Mouse (Mus musculus): ENCODE results near the gene Rph3a. TPM values are rescaled to one million over a fixed set of nuclear protein-coding genes. Genes with fewer than 3 reads are reported as not detected.
"Not testable (repeated sequence)": the region's sequence is repeated elsewhere in the genome, so short reads cannot be mapped to it uniquely, and the experiment has no call there.

Rph3a gene
- total RNA-seq, 1 experiment from 2014 or later, result 2.7 TPM

GRCm38 (mm10) chr5:120974522-120974921, 35.4 kb downstream of the Rph3a start:
- peak; percentile 16 for DNase-seq

DNA sequence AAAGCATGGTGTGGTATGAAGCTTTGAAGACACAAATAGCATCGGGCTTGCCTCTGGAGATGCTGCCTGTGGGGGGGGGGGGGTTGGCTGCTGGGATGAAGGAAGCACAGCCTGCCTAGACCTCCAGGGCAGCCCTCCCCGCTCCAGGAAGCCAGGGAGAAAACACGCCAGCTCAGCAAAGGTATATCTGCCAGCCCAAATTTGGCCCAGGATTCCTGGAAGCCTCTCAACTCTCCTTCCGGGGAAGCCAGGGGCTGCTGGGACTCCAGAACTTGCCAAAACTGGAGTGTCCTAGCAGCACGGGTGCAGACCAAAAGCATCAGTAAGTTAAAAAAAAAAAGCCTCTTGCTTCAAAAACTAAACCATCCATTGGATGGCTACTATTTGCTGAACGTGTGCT, 37.6 kb downstream of the Rph3a start:
- no peak for DNase-seq

GRCm38 (mm10) chr5:120971326-120971725, 38.6 kb downstream of the Rph3a start:
- DNase-seq, result no peak

DNA sequence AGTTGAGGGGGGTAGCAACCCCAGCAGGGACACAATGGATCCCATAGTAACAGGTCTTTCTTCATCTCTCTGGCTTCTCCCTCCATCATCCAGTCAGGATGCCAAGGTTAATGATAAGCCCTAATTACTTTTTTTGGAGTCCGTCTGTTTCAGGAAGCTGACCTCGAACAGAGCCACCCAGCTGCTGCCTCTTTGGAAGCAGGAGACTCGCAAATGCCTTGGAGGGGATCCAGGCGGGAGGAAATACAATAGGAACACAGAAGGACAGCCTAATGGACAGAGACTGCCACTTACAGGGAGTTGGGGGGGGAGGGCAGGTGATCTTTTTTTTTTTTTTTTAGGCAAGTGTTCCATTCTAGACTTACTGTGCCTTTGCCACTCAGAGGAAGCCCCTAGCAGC, 40.2 kb downstream of the Rph3a start:
- peak; percentile 62 for DNase-seq

GRCm38 (mm10) chr5:120968799-120969198, 41.1 kb downstream of the Rph3a start:
- no peak for DNase-seq

DNA sequence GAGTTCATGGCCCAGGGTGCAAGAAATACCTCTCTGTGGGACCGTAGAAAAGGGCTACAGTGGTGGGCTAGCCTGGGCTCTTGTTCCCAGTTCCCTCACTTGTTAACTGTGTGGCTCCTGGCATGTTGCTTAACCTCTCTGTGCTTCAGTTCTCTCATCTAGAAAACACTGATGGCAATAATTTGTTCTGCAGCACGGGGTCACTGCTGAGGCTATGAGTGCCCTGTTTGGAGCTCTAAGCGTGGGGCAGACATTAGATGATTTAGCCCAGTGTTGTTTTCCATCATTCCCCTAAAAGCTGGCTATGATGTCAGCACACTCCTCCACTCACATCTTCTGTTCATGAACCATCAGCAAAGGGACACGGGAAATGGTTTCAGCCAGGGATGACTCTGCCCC, 41.8 kb downstream of the Rph3a start:
- no peak for DNase-seq

DNA sequence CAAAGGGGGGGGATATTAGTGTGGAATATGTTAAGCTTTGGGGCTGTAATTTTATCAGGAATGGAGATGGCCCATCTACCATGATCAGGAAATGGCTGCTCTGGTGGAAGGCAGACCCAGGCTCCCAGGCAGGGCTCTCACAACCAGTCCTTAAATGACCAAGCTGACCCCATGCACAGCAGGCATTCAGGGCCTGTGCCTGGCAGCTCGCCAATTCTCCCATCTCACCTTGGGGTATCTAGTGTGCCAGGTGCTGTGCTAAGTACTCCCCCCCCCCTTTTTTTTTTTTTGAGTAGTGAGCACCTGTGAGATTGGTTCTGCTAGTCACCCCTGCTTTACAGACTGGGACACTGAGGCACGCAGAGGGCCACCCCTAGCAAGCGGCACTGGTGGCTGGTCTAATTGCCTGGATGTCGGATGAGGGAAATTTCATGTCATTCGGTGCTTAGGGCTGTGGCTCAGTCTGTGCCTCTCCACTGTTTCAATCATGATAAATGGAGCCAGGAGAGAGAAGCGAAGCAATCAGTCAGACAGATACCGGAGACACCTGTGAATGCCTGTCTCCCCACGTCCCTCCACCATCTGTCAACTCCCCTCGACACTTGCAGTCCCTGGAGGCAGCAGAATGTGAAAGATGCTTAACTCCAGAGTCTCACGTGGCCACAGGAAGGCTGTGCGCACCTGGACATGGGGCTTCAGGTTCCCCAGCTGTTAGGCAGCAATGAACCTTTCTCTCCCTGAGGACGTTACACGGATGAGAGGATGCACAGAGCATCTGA, 42.3 kb downstream of the Rph3a start:
- DNase-seq, result no peak

DNA sequence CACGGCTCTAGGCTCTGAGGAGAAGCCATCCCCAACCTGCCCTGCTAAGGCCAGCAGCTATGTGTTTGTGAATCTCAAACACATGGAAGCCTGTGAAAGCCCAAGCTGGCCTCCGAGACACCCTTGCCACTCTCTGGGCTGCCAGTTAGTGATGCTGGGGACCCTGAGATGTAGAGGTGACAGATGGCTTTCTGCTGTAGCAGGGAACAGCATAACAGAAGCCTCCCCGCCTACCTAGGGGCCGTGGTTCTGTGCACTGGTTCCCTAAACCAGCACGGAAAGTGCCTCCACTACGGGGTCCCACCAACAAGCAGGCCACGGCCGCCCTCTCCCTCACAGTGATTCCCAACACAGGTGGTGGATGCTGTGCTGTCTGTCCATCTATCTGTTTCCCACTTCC, 43.0 kb downstream of the Rph3a start:
- no peak for DNase-seq

DNA sequence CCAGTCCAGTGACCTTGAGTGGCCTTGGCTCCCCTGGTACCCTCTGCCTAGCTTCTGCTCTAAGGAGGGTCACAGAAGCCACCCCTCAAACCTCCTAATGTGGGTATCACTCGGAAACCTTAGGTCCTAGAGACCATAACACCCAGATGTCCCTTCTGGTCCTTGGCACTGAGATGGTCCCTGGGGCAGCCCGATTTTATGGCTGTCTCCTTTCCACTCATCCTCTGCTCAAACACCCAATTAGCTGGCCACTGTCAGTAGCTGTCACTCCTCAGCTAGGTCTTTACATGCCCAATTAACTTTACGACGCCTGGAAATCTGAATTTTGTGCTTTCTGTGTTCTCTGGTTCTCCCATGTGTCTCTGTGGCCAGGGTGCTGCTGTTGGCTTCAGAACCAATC, 43.7 kb downstream of the Rph3a start:
- no peak for DNase-seq

GRCm38 (mm10) chr5:120961004-120961403, 48.9 kb downstream of the Rph3a start:
- peak; percentile 26 for DNase-seq

GRCm38 (mm10) chr5:120953974-120954373, 55.9 kb downstream of the Rph3a start:
- peak; percentile 47 for DNase-seq

DNA sequence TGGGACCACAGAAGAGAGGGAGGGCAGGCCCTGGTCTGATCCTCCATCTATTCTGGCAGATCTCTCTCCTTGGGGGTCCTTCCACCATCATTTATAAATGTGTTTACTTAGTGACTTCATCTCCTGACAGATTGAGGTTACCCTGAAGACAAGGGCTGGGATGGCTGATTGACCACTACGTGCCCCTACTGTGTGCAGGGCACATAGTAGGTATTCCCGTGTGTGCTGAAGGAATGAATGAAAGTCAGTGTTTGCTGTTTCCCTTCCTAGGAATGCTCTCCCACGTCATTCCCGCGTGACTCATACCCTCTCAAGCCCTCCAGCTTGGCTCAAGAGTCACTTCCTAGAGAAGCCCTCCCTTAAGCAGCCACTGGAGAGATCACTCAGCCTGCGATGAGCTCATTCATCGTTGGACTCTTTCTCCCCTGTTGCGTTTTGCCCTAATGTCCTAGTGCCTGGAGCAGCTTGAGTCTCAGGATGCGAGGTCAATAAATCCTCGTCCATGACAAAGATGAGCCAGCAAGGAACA, 57.6 kb downstream of the Rph3a start:
- DNase-seq, result no peak

GRCm38 (mm10) chr5:120942076-120942475, 67.8 kb downstream of the Rph3a start:
- DNase-seq, result no peak

- no peak for DNase-seq
Measured at GRCm38 (mm10) chr5:120938586-120938985, 71.3 kb downstream of the Rph3a start.

- peak; percentile 64 for DNase-seq
Measured at GRCm38 (mm10) chr5:120937841-120938240, 72.1 kb downstream of the Rph3a start.

DNA sequence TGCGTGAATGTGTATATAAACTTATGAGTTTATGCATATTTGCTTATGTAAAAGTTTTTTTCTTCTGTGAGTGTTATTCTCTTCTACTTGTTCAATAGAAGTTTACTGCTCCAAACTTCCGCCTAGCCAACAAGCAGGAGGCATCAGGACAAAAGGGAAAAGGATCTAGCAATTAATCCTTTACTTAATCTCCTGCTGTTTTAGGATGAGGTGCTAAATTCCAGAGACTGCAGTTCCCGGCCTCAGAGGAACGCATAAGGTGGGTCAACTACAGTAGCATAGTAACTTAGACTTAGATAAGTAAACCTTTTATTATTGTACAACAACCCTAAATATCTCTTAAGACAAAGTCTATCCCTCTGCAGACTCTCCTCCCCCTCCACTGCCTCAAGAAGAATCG, 75.9 kb downstream of the Rph3a start:
- no peak for DNase-seq

GRCm38 (mm10) chr5:120927036-120927435, 82.9 kb downstream of the Rph3a start:
- DNase-seq, result no peak

GRCm38 (mm10) chr5:120926311-120926710, 83.6 kb downstream of the Rph3a start:
- DNase-seq, result not testable (repeated sequence)

DNA sequence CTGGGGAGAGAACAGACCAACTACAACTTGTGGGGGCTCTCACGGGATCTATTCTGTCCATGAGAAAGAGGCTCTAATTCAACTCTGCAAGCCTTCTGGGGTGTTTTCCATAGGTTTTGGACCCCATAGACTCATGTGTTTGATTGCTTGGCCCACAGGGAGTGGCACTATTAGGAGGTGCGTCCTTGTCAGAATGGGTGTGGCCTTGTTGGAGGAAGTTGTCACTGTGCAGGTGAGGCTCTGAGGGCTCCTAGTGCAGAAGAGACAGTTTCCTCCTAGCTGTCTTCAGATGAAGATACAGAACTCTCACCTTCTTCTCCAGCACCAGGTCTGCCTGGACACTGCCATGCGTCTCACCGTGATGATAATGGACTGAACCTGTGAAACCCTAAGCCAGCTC, 85.4 kb downstream of the Rph3a start:
- not testable (repeated sequence) for DNase-seq

- DNase-seq, result no peak
Measured at GRCm38 (mm10) chr5:120923969-120924368, 85.9 kb downstream of the Rph3a start.

GRCm38 (mm10) chr5:120920296-120920695, 89.6 kb downstream of the Rph3a start:
- DNase-seq, result no peak

GRCm38 (mm10) chr5:120919156-120919935, 90.5 kb downstream of the Rph3a start:
- not testable (repeated sequence) for DNase-seq

DNA sequence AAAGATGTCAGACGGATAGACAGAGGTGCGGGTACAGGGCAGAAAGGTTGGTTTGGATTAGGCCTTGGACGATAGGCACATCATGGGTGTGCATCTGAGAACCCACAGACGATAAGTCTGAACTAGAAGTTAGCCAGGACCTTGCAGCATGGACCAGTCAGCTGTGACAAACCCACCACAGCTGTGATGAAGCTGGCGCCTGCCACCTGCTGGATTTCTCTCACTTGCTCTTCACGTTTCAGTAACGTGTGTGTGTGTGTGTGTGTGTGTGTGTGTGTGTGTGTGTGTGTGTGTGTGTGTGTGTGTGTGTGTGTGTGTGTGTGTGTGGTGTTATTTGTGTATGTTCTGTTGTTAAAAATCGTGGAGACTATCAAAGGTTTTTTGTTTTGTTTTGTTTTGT, 95.7 kb downstream of the Rph3a start, which contains the start of gene Oas1d:
TSS of gene Oas1d (plus strand) at position 333 of the 400 bp plus-strand sequence.
- not testable (repeated sequence) for DNase-seq
